Mouse (Mus musculus): ENCODE measurements around the gene Rlbp1. TPM values are rescaled to one million over a fixed set of nuclear protein-coding genes. Genes with fewer than 3 reads are reported as not detected.

Gene Rlbp1
- polyA plus RNA-seq, 1 experiment from 2014 or later, result 23.4 TPM

DNA sequence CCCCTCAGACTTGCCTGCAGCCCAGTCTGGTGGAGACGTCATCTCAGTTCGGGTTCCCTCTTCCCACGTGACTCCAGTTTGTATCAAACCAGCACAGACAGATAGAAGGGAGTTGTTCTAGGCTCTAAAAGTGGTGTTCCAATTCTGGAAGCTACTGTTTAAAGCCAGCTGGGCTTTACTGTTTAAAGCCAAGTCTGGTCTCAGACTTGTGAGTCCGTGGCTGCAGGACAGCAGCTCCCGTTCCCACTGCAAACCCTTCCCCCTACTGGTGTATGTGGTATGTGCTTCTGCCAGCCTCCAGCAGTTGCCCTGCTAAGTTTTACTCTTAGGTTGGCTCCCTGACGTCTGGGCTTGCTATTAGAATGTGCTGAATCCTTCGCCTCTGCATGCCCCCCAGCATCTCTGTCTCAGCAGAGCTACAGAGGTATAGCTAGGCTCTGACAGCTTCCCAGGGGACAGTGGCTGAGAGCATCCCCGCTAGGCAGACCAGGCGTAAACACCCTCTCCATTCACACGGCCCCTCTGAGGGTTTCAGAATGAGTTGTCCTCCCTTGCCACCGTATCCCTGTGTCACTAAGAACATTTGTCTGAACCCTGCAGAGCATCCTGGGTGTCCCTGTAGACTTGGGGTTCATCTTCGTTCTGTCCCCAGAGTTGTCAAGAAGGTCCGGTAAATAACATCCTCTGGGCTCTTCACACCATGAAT is 39.6 kb downstream of the Rlbp1 start:
- H3K9ac ChIP-seq (replicated peaks; ENCODE audit: low read depth, low read length), result no peak overlapping the region
- H3K9me3 ChIP-seq (ENCODE audit: control insufficient read depth, low read length), result no peaks in the 10 kb centered on the region
- H3K27me3 ChIP-seq (ENCODE audit: control insufficient read depth, insufficient read depth, low read length), result no peaks in the 10 kb centered on the region
- H3K27ac ChIP-seq (ENCODE audit: low read depth, low read length), result no peak overlapping the region
- H3K4me2 ChIP-seq (ENCODE audit: low read depth, low read length), result no peak overlapping the region
- no peaks in the 10 kb centered on the region; the same call in 1 of the 2 replicates for H3K36me3 ChIP-seq (ENCODE audit: control insufficient read depth, insufficient read depth, low read length)
- no peaks in the 10 kb centered on the region for H3K4me1 ChIP-seq (ENCODE audit: control insufficient read depth, insufficient read depth, low read length)
- H3K4me3 ChIP-seq (ENCODE audit: low read depth, low read length), result no peak overlapping the region
- 76% methylated on average over 13 of the region's 13 CpGs for WGBS
- ATAC-seq (ENCODE audit: low read depth), result no peak

DNA sequence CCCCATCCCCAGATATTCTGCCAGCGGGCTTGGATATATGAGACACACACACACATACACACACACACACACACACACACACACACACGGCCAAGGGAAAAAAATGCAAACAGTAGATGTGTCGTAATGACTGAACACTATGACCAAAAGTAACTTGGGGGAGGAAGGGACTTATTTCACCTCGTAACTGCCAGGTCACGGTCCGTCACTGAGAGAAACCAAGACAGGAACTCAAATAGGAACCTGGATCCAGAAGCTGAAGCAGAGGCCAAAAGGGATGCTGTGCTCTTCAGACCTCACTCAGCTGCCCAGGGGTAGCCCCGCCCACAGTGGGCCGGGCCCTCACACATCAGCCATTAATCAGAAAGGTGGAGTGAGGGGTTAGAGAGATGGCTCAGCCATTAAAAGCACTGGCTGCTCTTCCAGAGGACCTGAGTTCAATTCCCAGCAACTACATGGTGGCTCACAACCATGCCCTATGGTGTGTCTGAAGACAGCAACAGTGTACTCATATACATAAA is 40.2 kb downstream of the Rlbp1 start:
- no peak for ATAC-seq (ENCODE audit: low read depth)
- no peaks in the 10 kb centered on the region; the same call in 1 of the 2 replicates for H3K36me3 ChIP-seq (ENCODE audit: control insufficient read depth, insufficient read depth, low read length)
- no peaks in the 10 kb centered on the region for H3K9me3 ChIP-seq (ENCODE audit: control insufficient read depth, low read length)
- no peak overlapping the region for H3K27ac ChIP-seq (ENCODE audit: low read depth, low read length)
- H3K9ac ChIP-seq (replicated peaks; ENCODE audit: low read depth, low read length), result no peak overlapping the region
- no peaks in the 10 kb centered on the region for H3K4me1 ChIP-seq (ENCODE audit: control insufficient read depth, insufficient read depth, low read length)
- no peaks in the 10 kb centered on the region for H3K27me3 ChIP-seq (ENCODE audit: control insufficient read depth, insufficient read depth, low read length)
- H3K4me2 ChIP-seq (ENCODE audit: low read depth, low read length), result no peak overlapping the region
- 76% methylated on average over 8 of the region's 8 CpGs for WGBS
- H3K4me3 ChIP-seq (ENCODE audit: low read depth, low read length), result no peak overlapping the region

DNA sequence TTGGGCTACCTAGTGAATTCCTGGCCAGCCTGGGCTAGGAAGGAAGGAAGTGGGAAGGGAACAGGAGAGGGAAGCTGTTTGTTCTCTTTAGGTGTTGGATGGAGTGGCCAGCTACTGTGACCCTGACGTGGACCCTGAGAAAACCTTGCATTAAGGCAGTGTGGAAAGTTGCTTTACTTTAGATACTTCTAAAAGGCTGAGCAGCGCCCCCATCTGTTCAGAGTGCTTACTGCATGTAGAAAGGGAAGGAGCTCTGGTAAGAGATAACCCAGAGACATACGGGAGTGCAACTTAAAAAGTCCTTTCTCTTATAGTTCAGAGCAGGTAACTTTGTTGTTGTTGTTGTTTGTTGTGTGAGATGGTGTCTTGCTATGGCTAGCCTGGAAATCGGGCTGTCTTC is 40.9 kb downstream of the Rlbp1 start:
- WGBS, result 62% methylated on average over 4 of the region's 4 CpGs
- no peak overlapping the region for H3K27ac ChIP-seq (ENCODE audit: low read depth, low read length)
- no peak overlapping the region for H3K4me2 ChIP-seq (ENCODE audit: low read depth, low read length)

DNA sequence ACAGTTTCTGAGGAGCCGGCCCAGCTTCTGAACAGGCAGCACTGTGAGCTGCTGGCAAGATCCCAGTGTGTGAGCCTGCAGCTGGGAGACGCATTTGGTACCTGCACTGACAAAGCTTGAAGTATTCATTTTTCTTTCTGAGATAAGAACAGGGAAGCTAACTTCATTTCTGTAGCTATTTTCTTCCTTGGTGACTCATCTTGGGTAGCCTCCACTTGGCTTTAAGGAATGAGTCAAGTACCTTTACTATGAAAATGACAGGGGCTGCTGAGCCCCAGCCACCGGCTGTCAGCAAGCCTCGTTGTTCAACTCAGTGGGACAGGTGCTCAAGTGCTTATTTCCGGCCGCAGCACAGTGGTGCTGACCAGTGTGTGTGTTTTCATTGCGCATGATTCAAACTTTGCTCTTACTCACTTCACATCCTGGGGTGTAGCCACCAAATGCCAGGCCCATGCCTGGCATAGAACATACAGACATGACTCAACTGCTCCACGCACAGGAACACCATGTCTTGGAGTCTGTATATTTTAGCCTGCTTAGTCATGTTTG is 50.4 kb downstream of the Rlbp1 start:
- 94% methylated on average over 8 of the region's 8 CpGs for WGBS
- Histone ChIP-seq H3K27me3 (ENCODE audit: control insufficient read depth, insufficient read depth, low read length) (no peaks in the 10 kb centered on the region), H3K4me2 (ENCODE audit: low read depth, low read length) (no peak overlapping the region), H3K27ac (ENCODE audit: low read depth, low read length) (no peak overlapping the region), H3K4me3 (ENCODE audit: low read depth, low read length) (no peak overlapping the region), H3K4me1 (ENCODE audit: control insufficient read depth, insufficient read depth, low read length) (no peaks in the 10 kb centered on the region), H3K36me3 (ENCODE audit: control insufficient read depth, insufficient read depth, low read length) (0 out of 2 replicates have a peak, but pooled peaks cover 3% of the 10 kb centered on the region), H3K9ac (replicated peaks; ENCODE audit: low read depth, low read length) (no peak overlapping the region), H3K9me3 (ENCODE audit: control insufficient read depth, low read length) (no peaks in the 10 kb centered on the region)
- no peak for ATAC-seq (ENCODE audit: low read depth)

More for the DNA sequence above, 40.9 kb downstream of the Rlbp1 start:
- Histone ChIP-seq H3K9me3 (ENCODE audit: control insufficient read depth, low read length) (no peaks in the 10 kb centered on the region), H3K27me3 (ENCODE audit: control insufficient read depth, insufficient read depth, low read length) (no peaks in the 10 kb centered on the region), H3K9ac (replicated peaks; ENCODE audit: low read depth, low read length) (no peak overlapping the region), H3K36me3 (ENCODE audit: control insufficient read depth, insufficient read depth, low read length) (no peaks in the 10 kb centered on the region; the same call in 1 of the 2 replicates), H3K4me3 (ENCODE audit: low read depth, low read length) (no peak overlapping the region), H3K4me1 (ENCODE audit: control insufficient read depth, insufficient read depth, low read length) (no peaks in the 10 kb centered on the region)
- no peak for ATAC-seq (ENCODE audit: low read depth)

DNA sequence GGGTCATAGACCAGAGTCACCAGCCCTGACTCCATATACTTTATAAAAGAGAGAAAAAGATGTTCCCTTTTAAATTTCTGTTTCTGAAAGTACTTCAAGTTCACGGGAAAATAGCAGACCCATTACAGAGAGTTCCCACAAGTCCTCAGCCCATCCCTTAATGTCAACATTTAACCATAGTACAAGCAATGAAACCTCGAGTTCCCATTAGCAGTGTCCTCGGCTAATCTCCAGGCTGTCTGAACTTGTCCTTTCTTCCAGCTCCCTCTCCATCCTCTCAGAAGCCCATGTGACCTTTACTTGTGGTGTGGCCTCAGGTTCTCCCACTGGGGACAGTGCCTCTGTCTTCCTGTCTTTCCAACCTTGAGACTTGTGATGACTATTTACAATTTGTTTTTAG is 53.4 kb downstream of the Rlbp1 start:
- no peaks in the 10 kb centered on the region for H3K27me3 ChIP-seq (ENCODE audit: control insufficient read depth, insufficient read depth, low read length)

DNA sequence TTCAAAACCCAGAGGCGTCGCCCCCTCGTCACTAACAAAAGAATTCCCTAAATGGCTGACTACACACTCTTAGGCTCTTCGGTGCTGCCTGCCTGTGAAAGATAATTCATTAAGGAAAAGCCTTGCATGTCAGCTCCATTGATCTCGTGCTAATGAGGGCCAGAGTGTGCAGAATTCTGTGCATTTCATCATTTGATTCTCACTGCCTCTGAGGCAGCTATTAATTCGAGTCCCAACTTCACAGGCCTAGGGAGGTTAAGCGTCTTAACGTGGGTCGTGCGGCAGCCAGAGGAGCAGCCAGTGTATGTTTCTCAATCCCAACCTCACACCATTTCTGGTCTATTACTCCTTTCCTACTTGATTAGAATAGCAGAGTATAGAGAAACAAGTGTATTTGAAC is 55.7 kb downstream of the Rlbp1 start:
- Histone ChIP-seq H3K4me1 (ENCODE audit: control insufficient read depth, insufficient read depth, low read length) (no peaks in the 10 kb centered on the region), H3K27me3 (ENCODE audit: control insufficient read depth, insufficient read depth, low read length) (no peaks in the 10 kb centered on the region), H3K36me3 (ENCODE audit: control insufficient read depth, insufficient read depth, low read length) (peaks cover 25% of the 10 kb centered on the region; the same call in 1 of the 2 replicates), H3K4me2 (ENCODE audit: low read depth, low read length) (no peak overlapping the region), H3K9me3 (ENCODE audit: control insufficient read depth, low read length) (no peaks in the 10 kb centered on the region), H3K27ac (ENCODE audit: low read depth, low read length) (no peak overlapping the region; the same call in 1 of the 2 replicates), H3K9ac (replicated peaks; ENCODE audit: low read depth, low read length) (no peak overlapping the region), H3K4me3 (ENCODE audit: low read depth, low read length) (no peak overlapping the region)
- WGBS, result 25% methylated on average over 10 of the region's 10 CpGs
- no peak for ATAC-seq (ENCODE audit: low read depth)

More for the DNA sequence above, 53.4 kb downstream of the Rlbp1 start:
- WGBS, result 77% methylated on average over 3 of the region's 3 CpGs
- no peak for ATAC-seq (ENCODE audit: low read depth)
- H3K9me3 ChIP-seq (ENCODE audit: control insufficient read depth, low read length), result no peaks in the 10 kb centered on the region
- H3K9ac ChIP-seq (replicated peaks; ENCODE audit: low read depth, low read length), result no peak overlapping the region
- H3K4me3 ChIP-seq (ENCODE audit: low read depth, low read length), result no peak overlapping the region
- peaks cover 11% of the 10 kb centered on the region; the same call in 1 of the 2 replicates for H3K36me3 ChIP-seq (ENCODE audit: control insufficient read depth, insufficient read depth, low read length)
- H3K4me2 ChIP-seq (ENCODE audit: low read depth, low read length), result no peak overlapping the region
- H3K27ac ChIP-seq (ENCODE audit: low read depth, low read length), result no peak overlapping the region
- no peaks in the 10 kb centered on the region for H3K4me1 ChIP-seq (ENCODE audit: control insufficient read depth, insufficient read depth, low read length)

DNA sequence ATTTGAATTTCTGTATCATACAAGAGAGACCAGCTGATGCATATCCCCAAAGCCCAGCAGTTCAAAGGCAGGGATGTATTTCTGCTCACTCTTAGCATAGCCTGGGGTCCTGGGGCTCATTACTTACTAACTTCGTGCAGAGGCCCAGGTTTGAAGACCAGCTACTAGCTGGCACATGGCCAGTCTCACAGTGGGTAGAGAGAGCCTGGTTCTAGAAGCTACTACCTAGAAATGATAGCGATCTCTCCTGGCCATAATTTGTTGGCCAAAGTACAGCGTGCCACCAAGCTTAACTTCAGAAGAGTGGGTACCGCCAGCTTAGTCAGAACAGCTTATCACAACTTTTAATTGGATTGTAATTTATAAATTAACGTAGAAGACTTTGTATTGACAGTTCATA is 58.1 kb downstream of the Rlbp1 start:
- ATAC-seq (ENCODE audit: low read depth), result no peak
- H3K4me1 ChIP-seq (ENCODE audit: control insufficient read depth, insufficient read depth, low read length), result peaks cover 7% of the 10 kb centered on the region; the same call in 1 of the 2 replicates
- H3K4me3 ChIP-seq (ENCODE audit: low read depth, low read length), result no peak overlapping the region
- H3K9ac ChIP-seq (replicated peaks; ENCODE audit: low read depth, low read length), result no peak overlapping the region
- 94% methylated on average over 5 of the region's 5 CpGs for WGBS
- no peak overlapping the region for H3K27ac ChIP-seq (ENCODE audit: low read depth, low read length)
- no peaks in the 10 kb centered on the region for H3K27me3 ChIP-seq (ENCODE audit: control insufficient read depth, insufficient read depth, low read length)
- no peak overlapping the region for H3K4me2 ChIP-seq (ENCODE audit: low read depth, low read length)
- no peaks in the 10 kb centered on the region for H3K9me3 ChIP-seq (ENCODE audit: control insufficient read depth, low read length)
- peaks cover 37% of the 10 kb centered on the region for H3K36me3 ChIP-seq (ENCODE audit: control insufficient read depth, insufficient read depth, low read length)

Other genes with a start within 250 kb of the Rlbp1 start
- 94.0 and 122 TPM in 2 replicates for gene Mfge8, start 238.0 kb downstream of the Rlbp1 start, polyA plus RNA-seq (2014; fragmentation: Nextera tagmentation; extraction: Ambion mirVana)
- gene Abhd2, start 113.8 kb downstream of the Rlbp1 start, polyA plus RNA-seq (2014; fragmentation: Nextera tagmentation; extraction: Ambion mirVana), result 20.3 and 22.8 TPM in 2 replicates
- 1.5 and 1.9 TPM in 2 replicates for gene Fanci, start 4.9 kb upstream of the Rlbp1 start, polyA plus RNA-seq (2014; fragmentation: Nextera tagmentation; extraction: Ambion mirVana)
- 23.0 and 30.5 TPM in 2 replicates for gene Polg, start 79.3 kb upstream of the Rlbp1 start, polyA plus RNA-seq (2014; fragmentation: Nextera tagmentation; extraction: Ambion mirVana)
- 3.9 and 4.0 TPM in 2 replicates for gene Rhcg, start 230.6 kb upstream of the Rlbp1 start, polyA plus RNA-seq (2014; fragmentation: Nextera tagmentation; extraction: Ambion mirVana)

All from neural tube, embryonic 14.5 days (tissue).